Mouse (Mus musculus) hindbrain, postnatal 0 days (tissue): Measurements from ENCODE around the gene Arhgef10l. TPM values are rescaled to one million over a fixed set of nuclear protein-coding genes. Genes with fewer than 3 reads are reported as not detected.

Source experiments
- ATAC-seq: fragments of 200-750 bp; cut with Nextera tagmentation; 2 replicates; pipeline ENCODE4 v1.8.0; 2017; ENCODE audit warnings: mild to moderate bottlenecking, moderate TSS enrichment, moderate library complexity
- DNase-seq: peaks from one replicate; pipeline ENCODE4 v3.0.0-alpha.2; 2015; ENCODE audit warnings: low spot score
- H3K27ac ChIP-seq: fragments of 300-500 bp; sonication (generic); 2 replicates; pipeline ENCODE4 v1.5.1; 2014; ENCODE audit warnings: mild to moderate bottlenecking
- H3K27me3 ChIP-seq: fragments of 300-500 bp; sonication (generic); 2 replicates; pipeline ENCODE4 v1.6.1; 2014; ENCODE audit warnings: low read length, mixed read lengths; ENCODE audit not compliant: insufficient read depth
- H3K36me3 ChIP-seq: fragments of 300-500 bp; sonication (generic); 2 replicates; pipeline ENCODE4 v1.6.1; 2014; ENCODE audit warnings: low read length, mixed read lengths; ENCODE audit not compliant: insufficient read depth
- H3K4me1 ChIP-seq: fragments of 300-500 bp; sonication (generic); 2 replicates; pipeline ENCODE4 v1.6.1; 2014; ENCODE audit warnings: antibody characterized with exemption, low read length, mixed read lengths; ENCODE audit not compliant: insufficient read depth
- H3K4me2 ChIP-seq: fragments of 300-500 bp; sonication (generic); 2 replicates; pipeline ENCODE4 v1.6.1; 2014; ENCODE audit warnings: low read depth, mild to moderate bottlenecking, low read length, moderate library complexity, mixed read lengths
- H3K4me3 ChIP-seq: fragments of 300-500 bp; sonication (generic); 2 replicates; pipeline ENCODE4 v1.5.1; 2014; ENCODE audit warnings: low read length
- H3K9ac ChIP-seq: fragments of 300-500 bp; sonication (generic); replicated peaks from 2 replicates; pipeline ENCODE4 v1.6.1; 2014; ENCODE audit warnings: mild to moderate bottlenecking, low read length, moderate library complexity, mixed read lengths
- H3K9me3 ChIP-seq: fragments of 300-500 bp; sonication (generic); 2 replicates; pipeline ENCODE4 v1.6.1; 2016; ENCODE audit warnings: low read length, mixed read lengths
- CTCF ChIP-seq: IDR thresholded peaks from 2 replicates; pipeline ENCODE4 v1.5.1; 2016; ENCODE audit warnings: antibody characterized with exemption, control low read depth, low read depth
- WGBS: fragments of 180-500 bp; shearing (Covaris S2); extraction: QIAGEN DNeasy Blood & Tissue Kit; methylation state at CpG from one replicate; pipeline ENCODE4 v1.1.7; 2014; 5-methylcytosine and 5-hydroxymethylcytosine counted together
- polyA plus RNA-seq: library from polyadenylated mRNA; unstranded; fragments of >200 nt; fragmentation: Nextera tagmentation; extraction: Ambion mirVana; gene quantifications from 2 replicates; pipeline ENCODE4 v1.2.1, GENCODE M21; 2015
- total RNA-seq: library from RNA; depleted of rRNA; stranded (reverse); fragments of >200 nt; gene quantifications from 2 replicates; pipeline ENCODE4 v1.2.3, GENCODE M21; 2014

Arhgef10l gene
- total and polyA plus RNA-seq, 2 experiments from 2014 or later = 22.5 to 79.2 TPM

GRCm38 (mm10) chr4:140592990-140593770 lies 72.6 kb downstream of the Arhgef10l start:
- H3K27ac ChIP-seq = no peak overlapping the region

DNA sequence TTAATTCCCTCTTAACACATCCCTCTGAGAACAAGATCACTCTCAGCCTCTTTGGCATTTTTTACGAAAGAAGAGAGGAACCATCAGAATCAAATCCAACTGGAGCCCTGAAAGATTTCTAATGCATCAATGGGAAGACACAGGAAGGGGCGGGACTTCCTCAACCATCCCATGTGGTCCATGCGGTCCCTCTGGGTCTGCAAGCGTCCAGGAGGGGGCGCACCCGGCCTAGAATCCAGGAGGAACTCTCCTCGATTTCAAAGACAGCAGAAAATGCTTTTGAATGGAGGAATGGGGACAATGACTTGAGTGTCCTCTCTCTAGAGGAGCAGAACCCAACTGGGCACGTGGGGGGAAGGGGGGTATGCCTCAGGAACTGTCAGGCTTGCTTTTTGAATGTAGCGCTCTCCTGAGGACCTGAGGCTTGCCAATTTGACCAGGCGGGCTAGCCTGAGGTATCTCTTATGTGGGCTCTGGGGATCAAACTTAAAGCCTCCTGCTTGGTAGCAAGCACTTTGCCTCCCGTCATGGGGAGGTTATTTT lies 73.5 kb downstream of the Arhgef10l start:
- peaks cover 4% of the 10 kb centered on the region; the same call in 1 of the 2 replicates for H3K4me1 ChIP-seq
- peak; percentile 89 for TF ChIP-seq CTCF
- H3K4me2 ChIP-seq = no peak overlapping the region
- WGBS = 23% methylated on average over 11 of the region's 11 CpGs
- peak; percentile 88 for ATAC-seq
- H3K27ac ChIP-seq = no peak overlapping the region
- H3K36me3 ChIP-seq = peaks cover 13% of the 10 kb centered on the region
- H3K4me3 ChIP-seq = no peak overlapping the region
- H3K9me3 ChIP-seq = no peaks in the 10 kb centered on the region
- no peak overlapping the region for H3K9ac ChIP-seq
- DNase-seq = peak; percentile 94
- no peaks in the 10 kb centered on the region for H3K27me3 ChIP-seq

More at GRCm38 (mm10) chr4:140592990-140593770, 72.6 kb downstream of the Arhgef10l start:
- no peak for ATAC-seq
- Histone ChIP-seq H3K9ac (no peak overlapping the region; the same call in 1 of the 2 replicates), H3K36me3 (peaks cover 13% of the 10 kb centered on the region), H3K27me3 (no peaks in the 10 kb centered on the region), H3K4me3 (no peak overlapping the region), H3K4me1 (peaks cover 4% of the 10 kb centered on the region; the same call in 1 of the 2 replicates), H3K9me3 (no peaks in the 10 kb centered on the region), H3K4me2 (no peak overlapping the region)
- DNase-seq = no peak
- WGBS = 56% methylated on average over 16 of the region's 16 CpGs
- no peak for TF ChIP-seq CTCF

DNA sequence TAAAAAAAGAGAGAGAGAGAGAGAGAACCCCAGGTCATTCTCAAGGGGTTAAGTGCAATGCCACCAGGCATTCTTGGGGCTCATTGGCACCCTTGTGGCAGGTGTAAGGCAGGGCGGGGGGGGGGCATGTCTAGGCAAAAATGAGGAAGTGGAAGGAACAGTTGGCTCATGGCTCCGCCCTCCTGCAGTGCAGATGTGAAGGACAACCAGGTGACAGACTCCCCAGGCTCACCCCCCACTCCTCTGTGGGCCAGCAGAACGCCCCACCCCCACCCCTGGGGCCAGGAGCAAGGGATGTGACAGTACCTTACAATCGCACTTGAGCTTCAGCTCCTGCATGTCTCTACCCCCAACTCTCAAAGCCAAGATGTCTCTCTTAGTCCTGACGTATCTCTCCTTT lies 79.3 kb downstream of the Arhgef10l start:
- peaks cover 13% of the 10 kb centered on the region for H3K36me3 ChIP-seq
- no peaks in the 10 kb centered on the region for H3K9me3 ChIP-seq
- no peak overlapping the region for H3K27ac ChIP-seq
- no peak overlapping the region for H3K4me2 ChIP-seq
- ATAC-seq = no peak
- 83% methylated on average over 5 of the region's 5 CpGs for WGBS
- no peak overlapping the region for H3K4me3 ChIP-seq
- no peak for TF ChIP-seq CTCF
- H3K27me3 ChIP-seq = no peaks in the 10 kb centered on the region
- H3K4me1 ChIP-seq = peaks cover 9% of the 10 kb centered on the region
- no peak for DNase-seq
- no peak overlapping the region for H3K9ac ChIP-seq

DNA sequence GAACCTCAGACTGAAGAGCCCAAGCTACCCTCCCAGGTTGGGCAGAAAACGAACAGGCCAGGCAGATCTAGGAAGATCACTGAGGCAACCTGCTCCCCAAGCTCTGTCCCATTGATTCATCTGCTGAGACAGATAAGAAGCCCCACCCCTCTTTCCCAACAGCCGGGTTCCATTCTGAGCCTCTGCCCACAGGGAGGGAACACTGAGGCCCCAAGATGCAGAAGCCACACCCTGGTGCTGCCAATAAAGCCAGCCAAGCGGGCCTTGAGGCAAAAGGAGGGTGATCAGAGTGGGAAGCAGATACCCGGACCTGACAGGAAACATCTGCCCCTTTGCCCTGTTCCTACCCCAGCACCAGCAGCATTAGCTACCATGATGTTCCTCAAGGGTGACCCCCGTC lies 81.6 kb downstream of the Arhgef10l start:
- no peaks in the 10 kb centered on the region for H3K27me3 ChIP-seq
- no peak for DNase-seq
- peaks cover 19% of the 10 kb centered on the region for H3K4me1 ChIP-seq
- TF ChIP-seq CTCF = no peak
- H3K27ac ChIP-seq = no peak overlapping the region
- no peak for ATAC-seq
- no peaks in the 10 kb centered on the region for H3K9me3 ChIP-seq
- no peak overlapping the region for H3K4me2 ChIP-seq
- no peak overlapping the region for H3K4me3 ChIP-seq
- peaks cover 8% of the 10 kb centered on the region; the same call in 1 of the 2 replicates for H3K36me3 ChIP-seq
- no peak overlapping the region for H3K9ac ChIP-seq
- 75% methylated on average over 5 of the region's 5 CpGs for WGBS

- Histone ChIP-seq H3K27me3 (no peaks in the 10 kb centered on the region), H3K27ac (no peak overlapping the region), H3K9ac (no peak overlapping the region), H3K4me2 (no peak overlapping the region), H3K4me3 (no peak overlapping the region), H3K4me1 (peaks cover 19% of the 10 kb centered on the region), H3K9me3 (no peaks in the 10 kb centered on the region), H3K36me3 (peaks cover 19% of the 10 kb centered on the region; the same call in 1 of the 2 replicates)
- DNase-seq = no peak
- no peak for ATAC-seq
- 80% methylated on average over 15 of the region's 15 CpGs for WGBS
- no peak for TF ChIP-seq CTCF
Measured at GRCm38 (mm10) chr4:140582390-140583088, 83.3 kb downstream of the Arhgef10l start.

DNA sequence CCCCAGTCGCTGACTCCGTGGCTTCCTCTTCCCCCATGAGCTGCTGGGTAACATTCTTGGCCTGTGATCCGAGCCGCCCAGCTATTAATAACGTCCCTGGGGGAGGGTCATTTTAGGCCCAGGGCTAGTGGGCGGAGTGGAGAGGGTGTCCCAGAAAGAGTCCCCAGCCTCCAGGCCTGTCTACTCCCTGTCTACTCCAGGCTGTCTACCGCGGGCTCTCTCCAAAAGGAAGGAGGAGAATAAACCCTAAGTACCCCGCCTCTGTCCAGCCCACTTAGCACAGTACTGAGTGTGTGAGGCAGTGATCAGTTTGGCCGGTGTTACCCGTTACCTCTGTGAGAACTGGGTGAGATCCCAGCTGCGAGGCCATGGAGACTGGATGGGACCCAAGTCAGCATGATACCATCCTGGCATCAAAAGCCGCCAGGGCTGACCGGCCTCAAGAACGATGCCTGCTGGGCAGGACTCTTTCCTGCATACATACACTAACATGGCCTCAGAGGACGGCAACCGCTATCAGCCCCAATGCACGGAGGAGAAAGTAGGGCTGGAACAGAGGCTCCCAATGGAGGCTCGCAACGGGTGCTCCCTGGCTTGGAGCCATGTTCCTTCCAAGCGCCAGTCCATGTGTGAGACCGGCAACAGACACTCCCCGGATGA lies 84.0 kb downstream of the Arhgef10l start:
- DNase-seq (peak; percentile 28), ATAC-seq (peak; percentile 33)
- no peaks in the 10 kb centered on the region for H3K9me3 ChIP-seq
- WGBS = 42% methylated on average over 23 of the region's 23 CpGs
- no peak for TF ChIP-seq CTCF
- no peak overlapping the region for H3K4me2 ChIP-seq
- no peak overlapping the region for H3K4me3 ChIP-seq
- H3K9ac ChIP-seq = no peak overlapping the region
- H3K27me3 ChIP-seq = no peaks in the 10 kb centered on the region
- peaks cover 23% of the 10 kb centered on the region; the same call in 1 of the 2 replicates for H3K36me3 ChIP-seq
- peak overlapping the region; percentile 45; the same call in 1 of the 2 replicates for H3K27ac ChIP-seq
- peaks cover 19% of the 10 kb centered on the region for H3K4me1 ChIP-seq
